Mouse (Mus musculus): ENCODE measurements around the gene Mettl17.

The Mettl17 gene

DNA sequence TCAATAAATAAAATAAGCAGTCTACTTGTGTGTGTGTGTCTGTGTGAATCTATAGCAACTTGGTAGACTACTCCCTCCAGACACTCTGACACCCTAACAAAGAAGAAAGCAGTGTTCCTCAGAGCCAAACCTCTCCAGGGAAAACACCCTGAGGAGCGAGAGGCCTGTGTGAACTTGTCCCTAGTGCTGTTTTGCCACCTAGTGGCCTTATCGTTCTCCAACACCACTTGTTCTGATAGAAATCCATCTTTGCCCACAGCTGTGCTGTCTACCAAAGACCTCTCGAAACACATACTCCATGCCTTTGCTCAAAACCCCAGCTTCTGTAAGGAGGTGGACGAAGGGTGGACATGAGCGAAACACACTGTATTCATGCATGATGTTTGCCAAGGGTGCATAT, 46.2 kb downstream of the Mettl17 start:
- peak; percentile 81 to 86 for DNase-seq

DNA sequence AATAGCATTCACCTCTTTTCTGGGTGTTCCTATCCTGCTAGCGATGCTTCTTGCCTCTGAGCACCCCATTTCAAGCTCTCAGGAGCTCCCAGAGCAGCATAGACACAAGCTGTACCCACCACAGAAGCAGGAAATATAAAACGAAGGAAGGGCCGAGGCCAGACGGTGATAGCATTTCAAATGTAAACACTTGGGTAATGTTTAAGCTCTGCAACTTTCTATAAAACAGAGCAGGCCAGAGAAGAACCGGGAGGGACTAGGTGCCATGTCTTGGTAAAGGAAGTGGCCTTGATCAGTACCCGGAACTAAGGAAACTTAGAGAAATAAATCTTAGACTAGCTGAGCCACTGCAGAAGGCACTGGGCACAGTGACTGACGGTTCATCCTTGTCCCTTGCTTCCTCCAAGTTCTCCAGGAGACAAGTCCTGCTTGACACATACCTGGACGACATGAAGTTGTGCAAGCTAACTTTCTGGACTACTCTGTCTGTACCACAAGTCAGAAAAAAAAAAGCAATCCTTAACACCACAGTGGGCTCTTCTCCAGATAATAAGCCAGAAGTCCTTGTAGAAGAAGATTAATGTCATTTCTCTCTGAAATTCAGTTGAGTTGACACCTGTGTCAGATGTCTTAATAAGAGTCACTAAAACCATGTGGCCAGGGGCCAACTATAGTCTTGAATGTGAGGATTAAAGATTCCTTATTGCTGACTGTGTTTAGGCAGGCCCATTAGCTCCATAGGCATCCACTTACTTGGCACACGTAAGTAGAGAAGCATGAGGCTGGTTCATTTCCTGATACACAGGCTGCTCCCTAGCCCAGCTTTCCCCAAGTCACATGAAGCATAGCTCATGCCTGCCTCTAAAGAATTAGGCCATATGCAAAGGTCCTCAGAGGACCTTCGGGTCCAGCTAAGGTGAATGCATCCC, 47.7 kb downstream of the Mettl17 start:
- no peak for DNase-seq

DNA sequence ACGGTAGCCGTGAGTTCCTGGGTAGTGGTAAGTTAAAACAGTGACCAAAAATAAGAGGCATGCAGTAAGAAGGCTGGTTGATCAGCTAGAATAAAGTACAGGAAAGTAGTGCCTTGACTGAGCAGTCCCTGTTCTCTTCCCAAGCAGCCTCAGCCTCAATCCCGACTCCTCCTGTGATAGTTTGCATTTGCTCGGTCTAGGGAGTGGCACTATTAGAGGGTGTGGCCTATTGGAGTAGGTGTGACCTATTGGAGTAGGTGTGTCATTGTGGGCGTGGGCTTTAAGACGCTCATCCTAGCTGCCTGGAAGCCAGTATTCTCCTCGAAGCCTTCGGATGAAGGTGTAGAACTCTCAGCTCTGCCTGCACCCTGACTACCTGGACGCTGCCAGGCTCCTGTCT, 54.4 kb downstream of the Mettl17 start:
- DNase-seq, result no peak

DNA sequence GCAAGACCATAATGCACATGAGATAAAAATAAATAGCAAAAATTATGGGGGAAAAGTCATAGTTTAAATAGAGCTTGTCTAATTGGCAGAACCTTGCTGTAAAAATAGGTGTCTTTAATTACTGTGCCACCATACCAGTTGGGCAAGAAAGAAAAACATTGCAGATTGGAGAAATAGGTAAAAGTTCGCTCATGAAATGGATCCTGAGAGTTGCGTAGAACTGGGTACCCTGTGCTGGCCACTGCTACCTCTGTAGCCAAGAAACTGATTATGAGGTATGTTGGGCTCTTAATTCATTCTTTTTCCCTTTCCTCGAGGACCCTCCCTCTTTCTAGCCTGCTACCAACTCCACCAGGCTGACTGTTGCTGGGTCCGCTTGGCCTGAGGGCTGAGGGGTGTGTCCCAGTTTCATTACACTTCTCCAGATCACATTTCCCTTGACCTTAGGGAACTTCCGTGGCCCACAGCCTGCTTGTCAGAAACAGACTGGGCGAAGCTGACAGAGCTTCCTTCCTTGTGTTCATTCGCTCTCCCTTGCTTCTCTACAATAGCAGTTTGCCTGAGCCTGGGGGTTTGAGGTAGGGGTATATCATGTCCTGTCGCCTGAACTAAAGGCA, 56.4 kb downstream of the Mettl17 start:
- DNase-seq, result peak; percentile 67 to 68

DNA sequence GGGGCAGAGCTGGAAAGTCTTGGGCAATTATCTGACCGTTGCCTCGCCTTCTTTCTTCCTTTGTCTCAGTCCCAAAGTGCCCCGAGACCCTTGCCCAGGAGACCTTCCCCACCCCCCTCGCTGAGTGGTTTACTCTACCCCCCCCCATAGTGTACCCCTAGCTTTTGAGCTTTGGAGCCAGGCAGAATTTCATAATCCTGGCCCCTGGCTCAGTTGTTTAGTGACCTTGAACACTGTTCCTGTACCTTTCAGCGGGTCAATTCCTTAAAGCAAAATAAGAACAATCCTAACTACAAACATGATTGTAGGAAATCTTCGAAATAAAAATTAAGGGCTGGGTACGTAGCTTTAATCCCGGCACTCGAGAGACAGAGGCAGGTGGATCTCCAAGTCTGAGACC, 56.9 kb downstream of the Mettl17 start:
- no peak for DNase-seq

DNA sequence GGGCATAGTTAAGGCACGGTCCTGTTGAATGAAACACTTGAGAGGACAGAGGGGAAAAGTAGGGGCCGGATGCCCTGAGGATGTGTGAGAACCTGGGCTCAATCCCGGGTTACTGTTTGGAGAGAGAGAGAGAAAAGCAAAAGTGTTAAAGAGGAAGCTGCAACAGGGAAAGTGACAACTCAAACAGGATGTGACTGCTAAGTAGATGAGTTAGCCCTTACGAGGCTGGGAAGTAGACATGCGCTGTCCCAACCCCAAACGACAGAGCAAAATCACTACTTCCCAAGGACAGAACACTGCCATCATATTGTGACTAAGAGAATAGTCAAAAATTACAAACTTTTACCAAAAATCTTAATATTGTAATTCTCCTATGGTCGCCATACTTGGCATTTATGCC, 57.6 kb downstream of the Mettl17 start:
- no peak for DNase-seq
